Mouse (Mus musculus): Measurements from ENCODE around the gene Gsdmc3.
"Not testable (repeated sequence)": the region's sequence is repeated elsewhere in the genome, so short reads cannot be mapped to it uniquely, and the experiment has no call there.

DNA sequence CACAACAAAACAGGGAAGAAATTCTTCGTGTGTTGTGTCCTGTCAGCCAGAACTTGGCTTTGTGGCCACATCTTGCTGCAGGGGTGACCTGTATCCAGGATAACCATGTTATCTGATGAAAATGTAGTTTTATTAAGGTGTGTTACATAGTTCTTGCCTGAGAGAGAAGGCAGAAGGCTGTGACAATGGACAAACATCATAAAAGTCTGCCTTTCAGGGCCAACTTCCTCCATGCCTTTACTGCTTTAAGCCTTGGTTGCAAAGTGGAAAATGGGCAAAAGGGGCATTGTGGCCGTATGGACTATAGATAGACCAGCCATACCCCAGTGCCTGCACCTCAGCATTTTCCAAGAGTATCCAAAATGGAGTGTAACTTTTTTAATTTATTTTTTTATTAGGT is 41.4 kb upstream of the Gsdmc3 start:
- TF ChIP-seq CTCF, EP300 (IDR thresholded peaks at IDR 0.05; ENCODE audit: low read depth): not testable (repeated sequence)
